Mouse (Mus musculus): ENCODE measurements around the gene Opa3. TPM values are rescaled to one million over a fixed set of nuclear protein-coding genes. Genes with fewer than 3 reads are reported as not detected.

Opa3 gene
- polyA plus RNA-seq, 1 experiment from 2014 or later = 17.3 TPM

DNA sequence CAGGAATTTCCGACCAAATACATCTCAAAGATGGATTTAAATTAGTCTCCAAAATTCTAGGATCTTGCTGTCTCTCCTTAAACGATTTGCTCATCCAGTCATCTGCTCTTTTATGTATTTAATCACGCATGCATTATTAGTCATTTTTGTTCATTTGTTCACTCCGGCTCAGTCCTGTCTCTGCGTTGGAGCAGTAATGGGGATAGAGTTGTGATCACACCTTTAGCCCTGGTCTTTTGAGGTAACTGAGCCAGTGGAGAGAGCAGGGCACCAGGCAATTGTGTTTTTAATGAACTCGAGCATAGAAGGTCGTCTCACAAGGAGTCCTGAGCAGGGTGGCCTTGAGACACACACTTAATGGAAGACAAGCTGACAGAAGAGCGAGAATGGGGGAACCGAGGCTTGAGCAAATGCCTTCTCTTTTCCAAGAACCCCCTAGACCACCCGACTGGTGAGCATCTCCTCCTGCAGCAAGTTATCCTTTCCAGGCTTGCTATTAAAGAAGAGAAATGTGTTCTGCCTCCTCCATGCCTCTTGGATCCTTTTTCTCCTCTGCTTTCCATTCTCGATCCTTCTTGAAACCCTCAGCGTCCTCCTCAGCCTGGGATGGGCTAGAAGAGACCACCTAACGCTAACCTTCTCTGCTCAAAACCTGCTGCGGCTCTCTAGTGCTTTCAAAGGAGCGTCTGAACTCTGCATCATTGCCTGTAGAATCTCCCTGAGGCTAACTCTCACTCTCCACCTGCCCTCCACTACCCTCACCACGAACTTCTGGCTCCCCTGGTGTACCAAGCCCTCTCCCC, 73.5 kb downstream of the Opa3 start:
- Histone ChIP-seq H3K4me3 (replicated peaks) (peak overlapping the region; percentile 10), H3K9ac (peak overlapping the region; percentile 44)

DNA sequence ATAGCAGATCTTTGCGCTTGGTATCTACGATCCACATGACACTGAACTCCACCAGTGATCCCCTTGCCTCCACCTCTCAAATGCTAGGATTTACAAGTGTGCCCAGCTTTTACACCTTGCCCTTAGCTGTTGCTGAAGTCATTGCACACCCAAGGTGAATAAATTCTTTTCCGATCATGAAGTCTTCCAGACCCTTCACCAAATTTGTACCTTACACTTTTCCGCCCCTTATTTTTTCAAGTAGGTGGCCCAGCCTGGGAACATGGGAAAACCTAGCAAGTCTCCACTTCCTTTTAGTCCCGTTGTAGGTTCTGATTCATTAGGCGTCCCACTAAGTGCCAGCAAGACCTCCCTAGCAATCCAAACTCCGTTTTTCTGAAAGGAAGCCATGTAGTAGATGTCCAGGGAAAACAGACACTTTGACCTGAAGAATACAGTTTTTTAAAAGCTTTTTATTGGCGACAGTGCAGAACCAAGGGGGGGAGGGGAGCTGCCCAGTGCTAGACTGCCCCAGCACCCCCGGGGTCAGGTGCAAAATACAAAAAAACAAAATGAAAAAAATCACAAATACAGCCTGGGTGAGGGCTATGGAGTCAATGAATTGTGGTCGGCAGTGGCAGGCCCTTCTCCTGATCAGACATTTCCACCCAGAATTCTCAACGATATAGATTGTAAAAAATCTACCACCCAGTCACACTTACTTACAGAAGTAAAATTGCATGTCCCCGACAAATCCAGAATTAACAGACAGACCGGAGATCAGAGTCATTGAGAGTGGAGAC, 74.3 kb downstream of the Opa3 start:
- H3K4me3 ChIP-seq (replicated peaks) = no peak overlapping the region
- H3K4me2 ChIP-seq = peak overlapping the region; percentile 23; the same call in 1 of the 2 replicates
- peaks cover 63% of the 10 kb centered on the region for H3K27me3 ChIP-seq
- DNase-seq (no peak), ATAC-seq (ENCODE audit: low read depth) (no peak)
- WGBS (ENCODE audit: insufficient replicate concordance) = 42% methylated on average over 13 of the region's 13 CpGs
- H3K36me3 ChIP-seq = no peaks in the 10 kb centered on the region
- H3K9me3 ChIP-seq (replicated peaks) = no peaks in the 10 kb centered on the region
- peaks cover 24% of the 10 kb centered on the region for H3K4me1 ChIP-seq (replicated peaks)
- H3K9ac ChIP-seq = no peak overlapping the region
- H3K27ac ChIP-seq = no peak overlapping the region

More for the DNA sequence above, 73.5 kb downstream of the Opa3 start:
- Histone ChIP-seq H3K27me3 (peaks cover 55% of the 10 kb centered on the region), H3K4me1 (replicated peaks) (peaks cover 24% of the 10 kb centered on the region), H3K4me2 (peak overlapping the region; percentile 23), H3K9me3 (replicated peaks) (no peaks in the 10 kb centered on the region), H3K36me3 (no peaks in the 10 kb centered on the region), H3K27ac (no peak overlapping the region)
- DNase-seq (no peak), ATAC-seq (ENCODE audit: low read depth) (no peak)
- WGBS (ENCODE audit: insufficient replicate concordance) = 12% methylated on average over 16 of the region's 16 CpGs

DNA sequence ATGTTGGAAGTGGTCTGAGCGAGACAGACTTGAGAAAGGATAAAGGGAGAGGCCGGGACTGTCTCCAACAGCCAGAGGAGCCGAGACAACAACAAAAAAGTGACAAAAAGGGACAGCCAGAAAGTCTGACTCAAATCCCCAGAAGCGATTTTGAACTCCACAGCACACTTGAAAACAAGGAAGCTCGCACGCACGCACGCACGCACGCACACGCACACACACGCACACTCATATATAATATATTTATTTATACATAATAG, 74.8 kb downstream of the Opa3 start:
- Histone ChIP-seq H3K4me1 (replicated peaks) (peaks cover 28% of the 10 kb centered on the region), H3K27ac (no peak overlapping the region), H3K9me3 (replicated peaks) (no peaks in the 10 kb centered on the region), H3K9ac (no peak overlapping the region), H3K27me3 (peaks cover 68% of the 10 kb centered on the region), H3K4me2 (no peak overlapping the region), H3K36me3 (no peaks in the 10 kb centered on the region), H3K4me3 (replicated peaks) (no peak overlapping the region)
- DNase-seq (no peak), ATAC-seq (ENCODE audit: low read depth) (no peak)
- WGBS (ENCODE audit: insufficient replicate concordance) = 74% methylated on average over 12 of the region's 12 CpGs

DNA sequence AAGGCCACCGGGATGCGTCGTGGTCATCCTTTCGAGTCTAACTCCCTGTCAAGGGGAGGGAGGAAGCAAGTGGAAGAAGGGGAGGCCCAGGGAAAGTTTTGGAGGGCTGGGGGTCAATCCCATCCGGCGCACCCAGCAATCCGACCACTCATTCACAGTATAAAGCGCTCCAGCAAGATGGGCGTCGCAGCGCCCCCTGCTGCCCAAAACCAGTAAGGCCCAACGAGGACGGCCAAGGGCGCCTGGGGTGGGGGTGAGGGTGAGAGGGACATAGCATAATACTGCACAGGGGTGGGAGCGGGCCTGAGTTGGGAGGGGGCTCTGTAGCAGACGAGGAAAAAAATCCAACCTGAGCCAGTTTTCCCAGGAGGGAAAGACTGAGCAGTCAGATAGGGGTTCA, 75.6 kb downstream of the Opa3 start:
- peak overlapping the region; percentile 41 for H3K4me2 ChIP-seq
- H3K27ac ChIP-seq = no peak overlapping the region
- peak; percentile 60 for DNase-seq
- H3K4me3 ChIP-seq (replicated peaks) = no peak overlapping the region
- H3K9me3 ChIP-seq (replicated peaks) = no peaks in the 10 kb centered on the region
- 2% methylated on average over 16 of the region's 16 CpGs for WGBS (ENCODE audit: insufficient replicate concordance)
- peaks cover 35% of the 10 kb centered on the region for H3K4me1 ChIP-seq (replicated peaks)
- H3K36me3 ChIP-seq = no peaks in the 10 kb centered on the region
- H3K27me3 ChIP-seq = peaks cover 73% of the 10 kb centered on the region
- H3K9ac ChIP-seq = no peak overlapping the region
- no peak for ATAC-seq (ENCODE audit: low read depth)

DNA sequence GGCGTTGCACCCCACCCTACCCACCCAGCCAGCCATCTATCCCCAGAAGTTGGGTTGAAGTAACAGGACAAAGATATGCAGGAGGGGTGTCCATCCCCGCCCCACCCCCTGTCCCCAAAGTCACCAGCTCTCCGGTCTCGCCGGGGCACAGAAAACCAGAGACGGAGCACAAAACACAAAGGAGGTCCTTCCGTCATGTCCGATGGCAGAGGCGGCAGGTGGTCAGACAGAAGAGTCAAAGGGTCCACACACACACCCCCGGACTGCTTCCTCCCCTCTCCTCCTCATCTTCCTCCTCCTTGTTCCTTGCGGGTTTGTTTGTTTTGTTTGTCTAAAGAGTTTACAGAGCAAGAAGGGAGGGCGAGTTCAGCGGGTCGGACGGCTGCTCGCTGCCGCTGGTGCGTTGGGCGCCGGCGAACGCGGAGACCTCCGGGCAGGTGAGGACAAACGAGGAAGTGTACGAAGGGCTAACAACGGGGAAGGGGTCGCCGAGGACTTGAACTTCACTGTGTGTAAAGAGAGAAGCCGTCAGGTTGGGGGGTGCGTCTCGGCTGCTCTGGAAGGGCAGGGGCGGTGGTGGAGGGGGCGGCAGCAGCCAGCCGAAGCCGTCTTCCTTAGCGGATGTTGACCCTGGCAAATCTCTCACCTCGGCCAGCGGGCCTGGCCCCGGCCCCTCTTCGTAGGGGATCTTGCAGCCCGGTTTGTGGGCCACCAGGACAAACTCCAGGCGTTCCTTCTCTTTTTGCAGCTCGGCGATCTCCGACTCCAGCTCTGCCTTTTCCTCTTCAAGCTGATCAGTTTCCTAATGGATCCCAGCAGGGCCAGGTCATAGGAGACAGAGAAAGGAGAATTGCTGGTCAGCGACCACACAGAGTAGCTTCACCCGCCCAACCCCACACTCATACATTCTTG, 76.6 kb downstream of the Opa3 start:
- Histone ChIP-seq H3K4me3 (replicated peaks) (peak overlapping the region; percentile 38), H3K36me3 (no peaks in the 10 kb centered on the region), H3K9ac (no peak overlapping the region), H3K4me2 (peak overlapping the region; percentile 41), H3K9me3 (replicated peaks) (no peaks in the 10 kb centered on the region), H3K27me3 (peaks cover 81% of the 10 kb centered on the region), H3K4me1 (replicated peaks) (peaks cover 45% of the 10 kb centered on the region), H3K27ac (no peak overlapping the region)
- WGBS (ENCODE audit: insufficient replicate concordance) = 4% methylated on average over 48 of the region's 48 CpGs
- no peak for ATAC-seq (ENCODE audit: low read depth)
- DNase-seq = no peak

DNA sequence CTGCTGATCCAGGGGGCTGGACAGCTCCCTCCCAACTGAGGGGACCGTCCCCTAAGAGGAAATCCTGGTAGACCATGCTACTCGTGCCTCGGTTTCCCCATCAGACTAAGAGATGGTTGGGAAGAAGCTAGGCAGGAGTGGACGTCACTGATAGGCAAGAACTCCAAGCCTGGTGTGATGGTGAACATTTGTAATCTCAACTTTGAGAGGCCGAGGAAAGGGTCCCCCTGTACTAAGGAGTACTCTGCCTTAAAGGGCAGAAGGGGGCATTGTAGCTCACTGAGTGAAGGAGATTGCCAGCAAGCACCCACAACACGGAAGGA, 77.2 kb downstream of the Opa3 start:
- 8% methylated on average over 6 of the region's 6 CpGs for WGBS (ENCODE audit: insufficient replicate concordance)
- H3K4me1 ChIP-seq (replicated peaks) = peaks cover 48% of the 10 kb centered on the region
- DNase-seq = no peak
- no peak overlapping the region for H3K27ac ChIP-seq
- no peak for ATAC-seq (ENCODE audit: low read depth)
- no peaks in the 10 kb centered on the region for H3K9me3 ChIP-seq (replicated peaks)
- no peak overlapping the region for H3K4me3 ChIP-seq (replicated peaks)
- H3K4me2 ChIP-seq = no peak overlapping the region
- H3K9ac ChIP-seq = no peak overlapping the region
- H3K36me3 ChIP-seq = no peaks in the 10 kb centered on the region
- H3K27me3 ChIP-seq = peaks cover 81% of the 10 kb centered on the region

MicroRNAs within 50 kb of the gene (microRNA counts, 519-probe panel; counts per million panel counts)
- microRNA mmu-miR-330 = 114 counts per million

Small RNA genes within 50 kb of the gene (microRNA-seq; reads per million reads assigned to microRNA genes)
- gene Mir330 = 212 reads per million, percentile 58 among the genes with 10 or more reads in this experiment

Other genes with a start within 250 kb of the Opa3 start
- not detected in 2 replicates for gene Nanos2, start 240.9 kb upstream of the Opa3 start, polyA plus RNA-seq (2015; fragmentation: Nextera tagmentation; extraction: Ambion mirVana)
- gene Mypop, start 237.1 kb upstream of the Opa3 start, polyA plus RNA-seq (2015; fragmentation: Nextera tagmentation; extraction: Ambion mirVana) = 0.37 and 0.82 TPM in 2 replicates
- gene Irf2bp1, start 224.3 kb upstream of the Opa3 start, polyA plus RNA-seq (2015; fragmentation: Nextera tagmentation; extraction: Ambion mirVana) = 9.2 and 9.3 TPM in 2 replicates
- gene Foxa3, start 204.8 kb upstream of the Opa3 start, polyA plus RNA-seq (2015; fragmentation: Nextera tagmentation; extraction: Ambion mirVana) = 25.6 and 29.4 TPM in 2 replicates
- gene Sympk, start 204.0 kb upstream of the Opa3 start, polyA plus RNA-seq (2015; fragmentation: Nextera tagmentation; extraction: Ambion mirVana) = 15.0 and 17.4 TPM in 2 replicates
- gene Rsph6a, start 173.6 kb upstream of the Opa3 start, polyA plus RNA-seq (2015; fragmentation: Nextera tagmentation; extraction: Ambion mirVana) = not detected in 2 replicates
- gene Dmwd, start 152.1 kb upstream of the Opa3 start, polyA plus RNA-seq (2015; fragmentation: Nextera tagmentation; extraction: Ambion mirVana) = 3.2 and 4.2 TPM in 2 replicates
- 8.5 and 10.1 TPM in 2 replicates for gene Dmpk, start 144.5 kb upstream of the Opa3 start, polyA plus RNA-seq (2015; fragmentation: Nextera tagmentation; extraction: Ambion mirVana)
- 0.67 and 0.82 TPM in 2 replicates for gene Six5, start 133.7 kb upstream of the Opa3 start, polyA plus RNA-seq (2015; fragmentation: Nextera tagmentation; extraction: Ambion mirVana)
- gene Gm4969, start 110.0 kb upstream of the Opa3 start, polyA plus RNA-seq (2015; fragmentation: Nextera tagmentation; extraction: Ambion mirVana) = 0.17 and 0.30 TPM in 2 replicates
- 5.6 and 6.4 TPM in 2 replicates for gene Fbxo46, start 108.5 kb upstream of the Opa3 start, polyA plus RNA-seq (2015; fragmentation: Nextera tagmentation; extraction: Ambion mirVana)
- 4.0 and 4.3 TPM in 2 replicates for gene Qpctl, start 79.0 kb upstream of the Opa3 start, polyA plus RNA-seq (2015; fragmentation: Nextera tagmentation; extraction: Ambion mirVana)
- 85.9 and 89.4 TPM in 2 replicates for gene Snrpd2, start 78.6 kb upstream of the Opa3 start, polyA plus RNA-seq (2015; fragmentation: Nextera tagmentation; extraction: Ambion mirVana)
- 0.17 and 0.28 TPM in 2 replicates for gene Gipr, start 62.2 kb upstream of the Opa3 start, polyA plus RNA-seq (2015; fragmentation: Nextera tagmentation; extraction: Ambion mirVana)
- 3.6 and 4.4 TPM in 2 replicates for gene Eml2, start 51.9 kb upstream of the Opa3 start, polyA plus RNA-seq (2015; fragmentation: Nextera tagmentation; extraction: Ambion mirVana)
- 0.31 and 0.48 TPM in 2 replicates for gene Gpr4, start 15.8 kb upstream of the Opa3 start, polyA plus RNA-seq (2015; fragmentation: Nextera tagmentation; extraction: Ambion mirVana)
- 45.6 and 46.7 TPM in 2 replicates for gene Vasp, start 43.5 kb downstream of the Opa3 start, polyA plus RNA-seq (2015; fragmentation: Nextera tagmentation; extraction: Ambion mirVana)
- not detected in 2 replicates for gene Ppm1n, start 51.7 kb downstream of the Opa3 start, polyA plus RNA-seq (2015; fragmentation: Nextera tagmentation; extraction: Ambion mirVana)
- 4.0 and 4.1 TPM in 2 replicates for gene Rtn2, start 54.3 kb downstream of the Opa3 start, polyA plus RNA-seq (2015; fragmentation: Nextera tagmentation; extraction: Ambion mirVana)
- 0.03 TPM in 1 of 2 replicates, not detected in the other for gene Fosb, start 81.7 kb downstream of the Opa3 start, polyA plus RNA-seq (2015; fragmentation: Nextera tagmentation; extraction: Ambion mirVana)
- gene Ercc1, start 116.4 kb downstream of the Opa3 start, polyA plus RNA-seq (2015; fragmentation: Nextera tagmentation; extraction: Ambion mirVana) = 19.1 and 21.0 TPM in 2 replicates
- 15.0 and 16.3 TPM in 2 replicates for gene Cd3eap, start 131.1 kb downstream of the Opa3 start, polyA plus RNA-seq (2015; fragmentation: Nextera tagmentation; extraction: Ambion mirVana)
- 1.1 and 1.2 TPM in 2 replicates for gene Ppp1r13l, start 131.4 kb downstream of the Opa3 start, polyA plus RNA-seq (2015; fragmentation: Nextera tagmentation; extraction: Ambion mirVana)
- gene Ercc2, start 153.7 kb downstream of the Opa3 start, polyA plus RNA-seq (2015; fragmentation: Nextera tagmentation; extraction: Ambion mirVana) = 8.6 and 9.9 TPM in 2 replicates
- 0.31 and 0.70 TPM in 2 replicates for gene Klc3, start 175.8 kb downstream of the Opa3 start, polyA plus RNA-seq (2015; fragmentation: Nextera tagmentation; extraction: Ambion mirVana)
- gene Ckm, start 176.4 kb downstream of the Opa3 start, polyA plus RNA-seq (2015; fragmentation: Nextera tagmentation; extraction: Ambion mirVana) = 0.82 and 1.6 TPM in 2 replicates
- 1.3 and 1.6 TPM in 2 replicates for gene Mark4, start 230.5 kb downstream of the Opa3 start, polyA plus RNA-seq (2015; fragmentation: Nextera tagmentation; extraction: Ambion mirVana)
- gene Exoc3l2, start 235.0 kb downstream of the Opa3 start, polyA plus RNA-seq (2015; fragmentation: Nextera tagmentation; extraction: Ambion mirVana) = 0.83 and 1.0 TPM in 2 replicates

Data from liver, embryonic 13.5 days (tissue).